Mouse (Mus musculus) spleen, adult 2 months (tissue): ENCODE results near the gene Vmn1r4.

ENCODE experiments used
- CTCF ChIP-seq: fragments of 200-500 bp; IDR thresholded peaks from 2 replicates; pipeline ENCODE4 v1.5.1; 2011; ENCODE audit warnings: mild to moderate bottlenecking, inconsistent platforms; ENCODE audit not compliant: insufficient read depth, insufficient read length, insufficient replicate concordance; ENCODE audit errors: extremely low read depth
- POLR2A ChIP-seq: fragments of 200-500 bp; IDR thresholded peaks from 2 replicates; pipeline ENCODE4 v1.6.1; 2011; ENCODE audit warnings: low read depth, low read length, inconsistent platforms

GRCm38 (mm10) chr6:56920222-56921092, 3.4 kb upstream of the Vmn1r4 start:
- TF ChIP-seq CTCF (no peak), POLR2A (no peak)
